Mouse (Mus musculus) myocyte (in vitro differentiated cells): ENCODE measurements around the gene Sult1a1.

Experiments
- CEBPB ChIP-seq: IDR thresholded peaks from 2 replicates; pipeline ENCODE4 v1.6.1; 2011; ENCODE audit warnings: mild to moderate bottlenecking, moderate library complexity; ENCODE audit not compliant: poor library complexity, insufficient read depth, severe bottlenecking
- E2F4 ChIP-seq: IDR thresholded peaks from one replicate; pipeline ENCODE4 v1.6.1; 2011; ENCODE audit warnings: mild to moderate bottlenecking, control low read depth, moderate library complexity; ENCODE audit not compliant: insufficient read depth
- MAX ChIP-seq: IDR thresholded peaks from one replicate; pipeline ENCODE4 v1.6.1; 2011; ENCODE audit warnings: low read depth, mild to moderate bottlenecking, control low read depth
- MYOD1 ChIP-seq, 3 experiments: IDR thresholded peaks; one replicate each; pipeline ENCODE4 v1.6.1; 2011; ENCODE audit warnings: control low read depth in 2 of 3, low read depth in 2 of 3, mild to moderate bottlenecking in 2 of 3, moderate library complexity in 1 of 3; ENCODE audit not compliant: insufficient read length in 2 of 3, control insufficient read depth in 1 of 3
- MYOG ChIP-seq, 3 experiments: IDR thresholded peaks; one replicate each; pipeline ENCODE4 v1.6.1; 2011; ENCODE audit warnings: control low read depth in 2 of 3, low read depth in 2 of 3, mild to moderate bottlenecking in 2 of 3; ENCODE audit not compliant: insufficient read length in 2 of 3, control insufficient read depth in 1 of 3, insufficient read depth in 1 of 3
- POLR2A ChIP-seq: IDR thresholded peaks from one replicate; pipeline ENCODE4 v1.6.1; 2011; ENCODE audit warnings: low read depth, mild to moderate bottlenecking, control low read depth, moderate library complexity; ENCODE audit not compliant: insufficient read length
- POLR2AphosphoS2 ChIP-seq: IDR thresholded peaks from one replicate; pipeline ENCODE4 v1.6.1; 2011; ENCODE audit warnings: low read depth, control low read depth; ENCODE audit not compliant: insufficient read length
- REST ChIP-seq: IDR thresholded peaks from one replicate; pipeline ENCODE4 v1.6.1; 2011; ENCODE audit warnings: mild to moderate bottlenecking, control low read depth, moderate library complexity; ENCODE audit not compliant: insufficient read depth, insufficient read length
- SRF ChIP-seq: IDR thresholded peaks from one replicate; pipeline ENCODE4 v1.6.1; 2011; ENCODE audit warnings: low read depth; ENCODE audit not compliant: control insufficient read depth, insufficient read length
- TCF12 ChIP-seq: IDR thresholded peaks from one replicate; pipeline ENCODE4 v1.6.1; 2011; ENCODE audit warnings: mild to moderate bottlenecking, control low read depth; ENCODE audit not compliant: poor library complexity, insufficient read depth, severe bottlenecking
- TCF3 ChIP-seq: IDR thresholded peaks from one replicate; pipeline ENCODE4 v1.6.1; 2011; ENCODE audit warnings: low read depth, control low read depth; ENCODE audit not compliant: insufficient read length
- USF1 ChIP-seq: IDR thresholded peaks from one replicate; pipeline ENCODE4 v1.6.1; 2011; ENCODE audit warnings: low read depth, mild to moderate bottlenecking, control low read depth, moderate library complexity

- TF ChIP-seq POLR2A: no peak
- TF ChIP-seq MAX: no peak
- TF ChIP-seq MYOG (IDR thresholded peaks at IDR 0.05; ENCODE audit: control insufficient read depth in 1 of 3, insufficient read depth in 1 of 3, insufficient read length in 2 of 3, low read depth in 2 of 3): no peak
- no peak for TF ChIP-seq USF1
- TF ChIP-seq SRF: no peak
- TF ChIP-seq E2F4: no peak
- TF ChIP-seq POLR2AphosphoS2: no peak
- no peak for TF ChIP-seq TCF12
- TF ChIP-seq CEBPB: no peak
- TF ChIP-seq TCF3: no peak
- no peak for TF ChIP-seq MYOD1 (IDR thresholded peaks at IDR 0.05; ENCODE audit: control insufficient read depth in 1 of 3, insufficient read length in 2 of 3, low read depth in 2 of 3)
- no peak for TF ChIP-seq REST
Measured at GRCm38 (mm10) chr7:126703757-126704077, 27.5 kb upstream of the Sult1a1 start.
